Mouse (Mus musculus): ENCODE data around the gene Pex5. TPM values are rescaled to one million over a fixed set of nuclear protein-coding genes. Genes with fewer than 3 reads are reported as not detected.

Pex5 gene
- total RNA-seq, 2 experiments from 2014 or later = 19.8 to 25.2 TPM

DNA sequence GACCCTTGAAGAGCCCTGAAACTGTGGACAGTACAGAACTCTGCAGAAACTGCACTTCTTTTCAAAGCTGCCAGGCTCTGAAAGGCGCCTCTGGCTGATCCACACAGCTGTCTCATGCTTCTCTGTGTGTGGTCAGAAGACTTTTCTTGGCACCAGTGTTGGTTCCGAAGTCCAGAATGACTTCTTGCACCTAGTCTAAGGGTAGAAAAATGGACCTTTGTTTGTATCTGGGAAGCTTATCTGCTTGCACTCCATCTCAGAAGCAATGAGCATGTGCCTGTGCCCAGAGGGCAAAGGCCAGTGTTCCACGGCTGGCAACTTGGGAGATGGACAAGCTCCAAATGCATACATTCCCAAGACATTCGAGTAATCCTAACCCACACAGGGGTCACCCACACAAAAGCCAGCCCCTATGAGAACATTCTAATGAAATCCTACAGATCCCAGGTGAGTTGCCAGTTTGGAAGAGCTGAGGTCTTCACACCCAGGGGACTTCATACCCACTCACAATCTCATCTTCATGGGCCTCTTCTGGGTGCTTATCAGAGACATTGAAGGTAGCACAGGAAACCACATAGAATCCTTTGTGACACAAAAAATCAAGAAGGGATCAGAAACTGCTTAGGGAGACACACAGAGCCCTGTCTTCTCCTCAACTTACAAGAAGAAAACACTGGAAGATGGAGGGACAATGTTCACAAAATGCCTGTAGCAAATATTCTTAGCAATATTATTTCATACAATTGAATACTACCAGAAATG, 37.2 kb downstream of the Pex5 start:
- DNase-seq = no peak
- no peak for TF ChIP-seq CTCF (IDR thresholded peaks at IDR 0.05)
- intact Hi-C loops (cut with DNase I) = no loop called here
- no peak overlapping the region; the same call in 1 of the 2 replicates for H3K27ac ChIP-seq
- no peak overlapping the region for H3K4me3 ChIP-seq

DNA sequence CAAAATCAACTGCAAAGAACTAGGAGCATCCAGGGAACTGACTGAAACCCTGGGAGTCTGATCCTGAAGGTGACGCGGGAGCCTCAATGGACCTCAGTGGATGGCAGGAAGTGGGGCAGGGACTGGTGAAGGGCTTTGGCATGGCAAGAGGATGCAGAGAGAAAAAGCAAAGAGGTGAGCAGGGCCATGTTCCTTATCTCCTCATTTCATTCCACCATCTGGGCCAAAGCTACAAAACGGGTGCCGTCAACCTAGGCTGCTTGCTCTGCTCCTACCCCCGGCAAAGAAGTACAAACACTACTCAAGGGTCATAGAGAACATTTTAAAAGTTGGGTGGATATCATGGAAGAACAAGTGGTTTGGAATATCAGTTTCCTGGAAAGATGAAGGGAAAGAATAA, 38.6 kb downstream of the Pex5 start:
- H3K4me3 ChIP-seq = no peak overlapping the region
- peak overlapping the region; percentile 28; the same call in 1 of the 2 replicates for H3K27ac ChIP-seq
- no peak for TF ChIP-seq CTCF (IDR thresholded peaks at IDR 0.05)
- intact Hi-C loops (cut with DNase I) = no loop called here
- no peak for DNase-seq

DNA sequence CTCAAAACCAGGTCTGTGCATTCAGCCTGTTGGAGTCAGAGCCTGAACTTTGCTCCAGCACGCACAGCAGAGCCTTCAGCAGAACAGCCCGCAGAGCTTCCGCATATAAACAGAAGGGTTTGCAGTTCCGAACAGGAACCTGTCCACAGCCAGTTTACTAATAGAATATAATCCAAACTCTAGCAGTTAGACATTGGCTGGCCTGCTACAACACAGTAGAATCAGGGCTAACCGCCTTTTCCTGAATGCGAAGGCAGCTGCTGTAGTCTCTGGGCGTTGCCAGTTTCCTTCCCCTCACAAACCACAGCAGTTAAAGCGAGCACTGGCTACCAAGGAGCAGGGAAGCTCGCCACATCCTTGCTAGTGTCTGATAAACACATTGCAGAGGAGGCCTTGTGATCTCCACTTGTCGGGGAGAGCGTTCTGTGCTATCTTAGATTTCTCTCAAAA, 39.4 kb downstream of the Pex5 start:
- peak; percentile 42 for DNase-seq
- intact Hi-C loops (cut with DNase I) = no loop called here
- no peak for TF ChIP-seq CTCF (IDR thresholded peaks at IDR 0.05)
- H3K4me3 ChIP-seq = no peak overlapping the region
- H3K27ac ChIP-seq = peak overlapping the region; percentile 67

DNA sequence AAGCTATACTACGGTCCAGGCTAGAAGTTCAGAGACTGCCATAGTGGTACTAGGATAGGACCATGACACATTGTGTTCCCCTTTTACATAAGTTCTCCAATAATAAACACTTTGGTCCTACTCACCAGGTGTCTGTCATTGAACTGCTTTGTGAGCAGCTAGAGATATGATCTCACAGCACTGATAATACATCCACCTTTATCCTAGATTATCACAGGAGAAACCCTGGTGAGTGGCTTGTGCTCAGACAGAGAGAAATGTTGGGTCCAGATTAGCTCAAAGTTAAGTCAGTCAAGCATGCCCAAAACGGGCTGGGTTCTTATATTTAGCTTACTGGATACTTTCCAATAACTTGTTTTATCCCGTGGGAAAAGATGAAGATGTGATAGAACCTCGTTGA, 40.2 kb downstream of the Pex5 start:
- Histone ChIP-seq H3K27ac (peak overlapping the region; percentile 67), H3K4me3 (no peak overlapping the region)
- intact Hi-C loops (cut with DNase I) = no loop called here
- no peak for DNase-seq
- TF ChIP-seq CTCF (IDR thresholded peaks at IDR 0.05) = no peak

DNA sequence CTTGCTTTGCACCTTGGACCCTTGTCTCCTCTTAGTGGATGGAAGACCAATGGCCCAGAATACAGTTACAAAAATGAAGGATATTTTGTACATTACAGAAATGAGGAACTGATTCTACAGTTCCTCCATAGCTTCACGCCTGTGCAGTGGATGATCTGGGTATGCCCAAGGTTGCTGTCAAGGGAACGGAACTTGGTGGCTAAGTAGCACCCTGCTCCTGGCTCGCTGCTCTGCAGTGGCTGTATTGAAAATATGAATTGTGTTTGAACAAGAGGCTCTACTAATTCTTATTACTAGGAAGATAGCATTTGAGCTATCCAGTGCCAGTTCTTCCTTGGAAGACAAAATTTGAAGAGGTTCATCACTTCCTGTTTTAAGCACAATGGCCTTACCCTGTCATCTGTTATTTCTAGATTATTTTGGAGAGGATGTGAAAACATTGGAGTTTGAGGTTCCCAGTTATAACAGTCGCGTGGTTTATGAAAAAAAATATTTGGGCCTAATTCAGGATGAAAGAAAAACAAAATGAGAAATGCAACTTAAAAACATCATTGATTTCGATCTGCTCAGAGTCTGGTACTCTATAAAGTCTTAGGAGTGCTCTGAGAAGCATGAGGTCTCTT, 41.2 kb downstream of the Pex5 start:
- H3K4me3 ChIP-seq = no peak overlapping the region
- no peak for DNase-seq
- TF ChIP-seq CTCF (IDR thresholded peaks at IDR 0.05) = no peak
- H3K27ac ChIP-seq = peak overlapping the region; percentile 67
- intact Hi-C loops (cut with DNase I) = no loop called here

DNA sequence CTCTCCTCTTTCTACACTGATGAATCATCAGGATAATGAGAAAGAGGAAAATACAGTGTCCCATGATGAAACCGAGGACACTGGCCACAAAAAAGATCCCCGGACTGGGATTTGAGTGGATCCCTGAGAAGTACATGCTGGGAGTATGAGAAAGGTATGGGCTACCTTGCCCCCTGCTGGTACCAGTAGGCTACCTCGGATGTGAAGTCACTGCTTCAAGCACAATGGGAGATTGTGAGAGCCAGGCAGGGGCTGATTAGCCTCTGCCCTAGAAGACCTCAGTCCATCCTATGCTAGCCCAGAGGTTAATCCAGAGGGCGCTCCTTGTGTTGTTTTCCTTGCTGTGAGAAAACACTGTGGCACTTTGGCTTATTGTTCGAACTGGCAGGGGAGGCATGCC, 50.5 kb downstream of the Pex5 start:
- DNase-seq = no peak
- TF ChIP-seq CTCF (IDR thresholded peaks at IDR 0.05) = no peak
- Histone ChIP-seq H3K4me3 (no peak overlapping the region), H3K27ac (no peak overlapping the region)
- intact Hi-C loops (cut with DNase I) = no loop called here

DNA sequence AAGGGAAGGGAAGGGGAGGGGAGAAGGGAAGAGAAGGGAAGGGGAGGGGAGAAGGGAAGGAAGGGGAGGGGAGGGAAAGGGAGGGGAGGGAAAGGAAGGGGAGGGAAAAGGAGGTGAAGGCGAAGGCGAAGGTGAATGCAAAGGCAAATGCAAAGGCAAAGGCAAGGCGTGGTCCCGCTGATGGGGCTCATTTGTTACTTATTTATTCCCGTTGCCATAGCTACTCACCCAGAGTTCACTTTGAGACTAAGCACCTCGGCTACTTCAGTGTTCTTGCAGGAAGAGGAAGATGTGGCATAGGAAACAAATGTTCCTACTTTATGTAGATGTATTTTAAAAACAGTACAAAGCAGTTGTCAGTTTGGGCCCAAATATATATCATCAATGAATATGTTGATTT, 54.3 kb downstream of the Pex5 start:
- no peak overlapping the region for H3K27ac ChIP-seq
- intact Hi-C loops (cut with DNase I) = no loop called here
- H3K4me3 ChIP-seq = no peak overlapping the region
- DNase-seq = no peak
- no peak for TF ChIP-seq CTCF (IDR thresholded peaks at IDR 0.05)

DNA sequence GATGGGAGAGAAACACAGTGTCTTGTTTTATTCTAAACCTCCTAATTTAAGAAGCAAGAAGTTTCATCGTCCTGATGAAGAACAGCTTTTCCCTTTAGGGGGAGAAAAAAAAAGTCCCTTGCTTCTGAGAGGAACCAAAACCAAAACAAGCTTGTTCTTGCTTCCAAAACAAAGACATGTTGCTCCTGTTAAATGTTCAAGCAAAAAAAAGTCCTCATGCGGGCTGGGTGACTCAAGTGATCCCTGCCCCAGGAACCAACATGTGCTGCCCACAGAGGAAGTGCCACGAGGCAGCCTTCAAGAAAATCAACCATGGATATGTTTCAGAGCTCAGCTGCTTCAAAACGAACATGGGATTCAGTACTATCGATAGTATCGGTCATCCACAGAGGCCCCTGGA, 55.9 kb downstream of the Pex5 start:
- Histone ChIP-seq H3K27ac (no peak overlapping the region), H3K4me3 (no peak overlapping the region)
- no peak for DNase-seq
- intact Hi-C loops (cut with DNase I) = no loop called here
- no peak for TF ChIP-seq CTCF (IDR thresholded peaks at IDR 0.05)

DNA sequence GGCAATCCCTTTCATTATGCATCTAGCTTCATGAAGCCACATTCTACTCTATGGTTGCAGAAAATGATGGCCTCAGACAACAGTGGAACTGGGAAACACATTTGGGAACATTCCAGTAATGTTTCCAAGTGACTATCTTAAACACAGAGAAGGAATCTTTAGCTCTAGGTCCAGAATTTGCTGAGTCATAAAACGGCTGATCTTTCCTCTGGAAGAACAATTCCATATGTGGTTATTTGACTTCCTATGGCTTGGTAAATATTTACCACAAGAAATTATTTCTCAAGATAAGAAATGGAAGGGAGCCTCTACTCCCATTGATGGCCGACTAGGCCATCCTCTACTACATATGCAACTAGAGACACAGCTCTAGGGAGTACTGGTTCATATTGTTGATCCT, 61.6 kb downstream of the Pex5 start:
- DNase-seq = no peak
- Histone ChIP-seq H3K4me3 (no peak overlapping the region), H3K27ac (no peak overlapping the region)
- TF ChIP-seq CTCF (IDR thresholded peaks at IDR 0.05) = no peak
- intact Hi-C loops (cut with DNase I) = no loop called here

Other genes with a start within 250 kb of the Pex5 start
- not detected for gene Vmn2r27, start 183.2 kb downstream of the Pex5 start, total RNA-seq (2021)
- gene Cd163, start 110.4 kb downstream of the Pex5 start, total RNA-seq (2021) = 1 to 10 TPM; 6.7 to 8.5 TPM
- under 1 TPM; 0.36 to 0.64 TPM for gene Clstn3, start 49.7 kb upstream of the Pex5 start, total RNA-seq (2021)
- gene C1rl, start 78.0 kb upstream of the Pex5 start, total RNA-seq (2021) = under 1 TPM; 0.28 to 0.61 TPM
- 10 to 100 TPM in 1 of 2 experiments, 1 to 10 TPM in 1; 7.4 to 10.5 TPM for gene C1ra, start 97.3 kb upstream of the Pex5 start, total RNA-seq (2021)
- 10 to 100 TPM; 19.8 to 21.9 TPM for gene C1s1, start 127.3 kb upstream of the Pex5 start, total RNA-seq (2021)
- gene C1rb, start 155.2 kb upstream of the Pex5 start, total RNA-seq (2021) = 1 to 10 TPM in 1 of 2 experiments, under 1 TPM in 1; 0.36 to 1.2 TPM
- under 1 TPM; 0.31 to 0.39 TPM for gene C1s2, start 221.0 kb upstream of the Pex5 start, total RNA-seq (2021)
- 10 to 100 TPM; 14.6 to 19.0 TPM for gene Lpcat3, start 248.0 kb upstream of the Pex5 start, total RNA-seq (2021)